Mouse (Mus musculus) heart, adult 2 months (tissue): ENCODE data around the gene Psmb11. TPM values are rescaled to one million over a fixed set of nuclear protein-coding genes. Genes with fewer than 3 reads are reported as not detected.

ENCODE experiments used
- DNase-seq, 2 experiments: peaks; one replicate each; pipeline ENCODE4 v3.0.0; 2021
- H3K27ac ChIP-seq: fragments of 200-600 bp; 2 replicates; pipeline ENCODE4 v1.8.1; 2022
- H3K27me3 ChIP-seq: fragments of 200-500 bp; 2 replicates; pipeline ENCODE4 v1.6.1; 2012; ENCODE audit warnings: mild to moderate bottlenecking, low read length, inconsistent platforms, mixed read lengths; ENCODE audit not compliant: control insufficient read depth, insufficient read depth
- H3K36me3 ChIP-seq: fragments of 200-500 bp; 2 replicates; pipeline ENCODE4 v1.6.1; 2012; ENCODE audit warnings: low read length, inconsistent platforms; ENCODE audit not compliant: control insufficient read depth, insufficient read depth
- H3K4me1 ChIP-seq: fragments of 200-500 bp; 2 replicates; pipeline ENCODE4 v1.6.1; 2011; ENCODE audit warnings: low read length; ENCODE audit not compliant: control insufficient read depth, insufficient read depth
- H3K4me3 ChIP-seq: fragments of 200-600 bp; 2 replicates; pipeline ENCODE4 v1.8.1; 2022
- H3K79me2 ChIP-seq: fragments of 200-500 bp; replicated peaks from 2 replicates; pipeline ENCODE4 v1.6.1; 2012; ENCODE audit warnings: mild to moderate bottlenecking, inconsistent platforms, low read length, moderate library complexity, mixed read lengths; ENCODE audit not compliant: control insufficient read depth, insufficient read depth
- H3K9ac ChIP-seq: fragments of 200-500 bp; 2 replicates; pipeline ENCODE4 v1.6.1; 2012; ENCODE audit warnings: low read depth, mild to moderate bottlenecking, control low read depth, inconsistent platforms, low read length, mixed read lengths
- CTCF ChIP-seq: fragments of 200-600 bp; IDR thresholded peaks from 2 replicates; pipeline ENCODE4 v1.8.1; 2022; ENCODE audit warnings: antibody characterized with exemption, mild to moderate bottlenecking, moderate library complexity
- EP300 ChIP-seq: fragments of 200-500 bp; IDR thresholded peaks from 2 replicates; pipeline ENCODE4 v1.6.1; 2011; ENCODE audit warnings: low read depth, low read length, control low read depth; ENCODE audit not compliant: insufficient read depth
- POLR2A ChIP-seq: fragments of 200-500 bp; IDR thresholded peaks from 2 replicates; pipeline ENCODE4 v1.6.1; 2011; ENCODE audit warnings: mild to moderate bottlenecking, low read depth, low read length, control low read depth; ENCODE audit not compliant: insufficient read depth
- WGBS: fragments of 180-500 bp; shearing (Covaris S2); methylation state at CpG from one replicate; pipeline ENCODE4 v1.1.7; 2018; 5-methylcytosine and 5-hydroxymethylcytosine counted together
- intact Hi-C: fragments of 180-260 bp; cut with DNase I; formaldehyde crosslinking; loops from one replicate; pipeline ENCODE4 v1.15.1; 2025
- polyA plus RNA-seq: library from polyadenylated mRNA; depleted of rRNA; stranded (reverse); fragments of >200 nt; gene quantifications from 2 replicates; pipeline ENCODE4 v1.2.3, GENCODE M21; 2012
- total RNA-seq, 2 experiments: library from RNA; stranded (reverse); gene quantifications; 2 replicates each; pipeline ENCODE4 v1.2.3; 2021

Gene Psmb11
- total and polyA plus RNA-seq, 3 experiments: not detected

- H3K4me1 ChIP-seq: peaks cover 1% of the 10 kb centered on the region
- H3K4me3 ChIP-seq: no peak overlapping the region
- H3K79me2 ChIP-seq: no peaks in the 10 kb centered on the region
- TF ChIP-seq EP300 (no peak), POLR2A (no peak), CTCF (no peak)
- intact Hi-C loops: no loop called here
- H3K9ac ChIP-seq: no peak overlapping the region
- DNase-seq: no peak
- no peaks in the 10 kb centered on the region for H3K27me3 ChIP-seq
- no peaks in the 10 kb centered on the region for H3K36me3 ChIP-seq
- 93% methylated on average over 9 of the region's 9 CpGs for WGBS
- no peak overlapping the region for H3K27ac ChIP-seq
Measured at GRCm38 (mm10) chr14:54582536-54582935, 38.7 kb upstream of the Psmb11 start.

DNA sequence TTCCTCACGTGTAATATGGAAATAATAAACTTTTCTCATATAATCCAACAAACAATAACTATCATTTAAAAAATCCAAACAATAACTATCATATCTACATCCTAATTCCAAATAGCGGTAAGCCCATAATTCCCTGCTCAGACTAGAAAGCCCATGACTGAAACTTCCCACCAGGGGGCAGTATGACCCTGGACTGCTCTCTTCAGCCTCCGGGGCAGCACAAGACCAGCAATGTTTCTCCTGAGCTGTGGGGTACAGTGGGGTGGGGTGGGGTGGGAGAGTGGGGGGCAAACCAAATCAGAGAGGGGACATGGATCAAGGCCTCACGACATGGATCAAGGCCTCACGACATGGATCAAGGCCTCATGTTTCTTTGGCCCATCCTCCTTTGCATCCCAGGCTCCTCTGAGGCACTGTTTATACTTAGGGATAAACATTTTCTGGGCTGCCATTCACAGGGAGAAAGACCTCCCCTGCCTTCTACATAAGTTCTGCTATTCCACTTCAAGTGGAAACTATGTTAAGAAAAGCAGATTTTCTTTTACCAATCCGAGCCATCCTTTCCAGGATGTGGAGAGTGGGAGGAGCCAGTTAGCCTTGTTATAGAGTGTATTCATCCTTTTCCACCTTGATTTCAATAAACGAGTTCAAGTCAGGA, 37.4 kb upstream of the Psmb11 start:
- Histone ChIP-seq H3K4me3 (no peak overlapping the region), H3K27ac (no peak overlapping the region), H3K4me1 (no peaks in the 10 kb centered on the region), H3K27me3 (no peaks in the 10 kb centered on the region), H3K79me2 (no peaks in the 10 kb centered on the region), H3K36me3 (no peaks in the 10 kb centered on the region), H3K9ac (no peak overlapping the region)
- WGBS: 36% methylated on average over 7 of the region's 7 CpGs
- TF ChIP-seq CTCF: peak; percentile 75
- no peak for TF ChIP-seq POLR2A
- intact Hi-C loops: loop anchor here (1.0 kb wide), 1 partner anchor 58 kb away; no protein-coding TSS in a partner anchor
- DNase-seq: peak; percentile 58 to 63

DNA sequence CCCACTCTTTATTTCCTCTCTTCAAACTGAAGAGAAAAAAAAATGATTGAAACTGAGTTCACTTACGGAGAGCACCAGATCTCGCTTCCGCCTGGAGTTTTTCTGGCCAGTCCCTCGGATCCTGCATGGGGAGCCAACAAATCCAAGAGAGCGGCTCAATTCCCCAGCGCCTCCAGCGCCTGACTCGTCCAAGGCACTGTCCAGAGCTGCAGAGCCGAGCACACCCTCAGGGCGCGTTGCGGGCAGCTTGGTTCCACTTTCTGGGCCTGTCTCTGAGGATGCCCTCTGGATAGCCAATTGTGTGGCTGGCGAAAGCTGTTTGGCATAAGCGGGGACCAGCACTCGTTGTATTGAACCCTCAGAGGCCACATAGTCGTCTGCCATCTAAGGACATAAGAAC, 30.2 kb upstream of the Psmb11 start:
- DNase-seq: no peak
- H3K27me3 ChIP-seq: no peaks in the 10 kb centered on the region
- no peak overlapping the region for H3K4me3 ChIP-seq
- 87% methylated on average over 16 of the region's 16 CpGs for WGBS
- no peak overlapping the region for H3K9ac ChIP-seq
- H3K79me2 ChIP-seq: no peaks in the 10 kb centered on the region
- H3K36me3 ChIP-seq: no peaks in the 10 kb centered on the region
- TF ChIP-seq EP300 (no peak), CTCF (no peak), POLR2A (no peak)
- peaks cover 3% of the 10 kb centered on the region for H3K4me1 ChIP-seq
- intact Hi-C loops: no loop called here
- H3K27ac ChIP-seq: no peak overlapping the region

DNA sequence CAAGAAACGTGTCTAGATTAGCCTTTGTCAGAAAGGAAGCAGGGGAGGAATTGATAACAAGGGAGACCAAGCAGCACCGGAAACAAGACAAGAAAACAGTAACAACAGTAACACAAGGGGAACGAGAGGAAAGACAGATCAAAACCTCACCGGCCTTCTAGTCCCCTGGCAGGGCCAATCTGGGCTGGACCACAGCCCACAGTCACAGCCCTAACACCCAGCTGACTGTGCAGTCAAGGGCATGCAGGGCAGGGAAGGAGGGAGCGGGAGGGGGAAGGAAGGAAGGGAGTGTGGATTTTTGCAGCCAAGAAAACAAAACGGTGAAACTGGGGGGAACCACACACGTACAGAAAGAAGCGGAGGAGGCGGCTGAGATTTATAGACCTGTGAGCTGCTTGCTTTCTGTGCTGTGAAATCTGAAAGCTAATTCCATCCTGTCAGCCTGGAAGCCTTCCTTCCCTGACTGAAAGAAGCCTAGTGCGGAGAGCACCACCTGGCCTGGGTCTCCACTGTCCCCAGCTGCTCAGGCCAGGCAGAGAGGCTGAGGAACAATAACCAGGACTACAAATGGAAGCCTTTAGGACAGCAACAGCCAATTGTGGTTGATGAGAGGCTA, 28.8 kb upstream of the Psmb11 start:
- intact Hi-C loops: no loop called here
- no peak overlapping the region; the same call in 1 of the 2 replicates for H3K4me3 ChIP-seq
- no peaks in the 10 kb centered on the region for H3K27me3 ChIP-seq
- peak overlapping the region; percentile 50 for H3K27ac ChIP-seq
- peak; percentile 59 to 72 for DNase-seq
- H3K4me1 ChIP-seq: peaks cover 3% of the 10 kb centered on the region
- H3K79me2 ChIP-seq: no peaks in the 10 kb centered on the region
- no peak for TF ChIP-seq CTCF
- TF ChIP-seq EP300: 0 out of 2 replicates have a peak, but pooled peaks have one; percentile 8
- 0 out of 2 replicates have a peak, but pooled peaks have one; percentile 29 for TF ChIP-seq POLR2A
- peak overlapping the region; percentile 21; the same call in 1 of the 2 replicates for H3K9ac ChIP-seq
- H3K36me3 ChIP-seq: no peaks in the 10 kb centered on the region
- WGBS: 11% methylated on average over 10 of the region's 10 CpGs

DNA sequence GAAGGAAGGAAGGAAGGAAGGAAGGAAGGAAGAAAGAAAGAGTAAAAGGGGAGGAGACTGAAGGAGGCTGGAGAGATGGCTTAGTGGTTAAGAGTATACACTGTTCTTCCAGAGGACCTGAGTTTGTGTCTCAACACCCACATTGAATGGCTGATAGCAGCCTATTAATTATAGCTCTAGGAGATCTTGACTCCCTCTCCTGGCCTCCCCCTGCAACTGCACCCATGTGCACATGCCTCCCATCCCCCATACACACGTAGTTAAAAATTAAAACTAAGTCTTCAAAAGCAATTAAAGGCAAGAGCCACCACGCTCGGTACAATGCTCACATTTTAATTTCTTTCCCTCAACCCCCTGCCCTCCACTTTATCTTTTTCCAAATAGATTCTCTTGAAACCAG, 27.2 kb upstream of the Psmb11 start:
- intact Hi-C loops: no loop called here
- WGBS: 95% methylated on average over 3 of the region's 3 CpGs

DNA sequence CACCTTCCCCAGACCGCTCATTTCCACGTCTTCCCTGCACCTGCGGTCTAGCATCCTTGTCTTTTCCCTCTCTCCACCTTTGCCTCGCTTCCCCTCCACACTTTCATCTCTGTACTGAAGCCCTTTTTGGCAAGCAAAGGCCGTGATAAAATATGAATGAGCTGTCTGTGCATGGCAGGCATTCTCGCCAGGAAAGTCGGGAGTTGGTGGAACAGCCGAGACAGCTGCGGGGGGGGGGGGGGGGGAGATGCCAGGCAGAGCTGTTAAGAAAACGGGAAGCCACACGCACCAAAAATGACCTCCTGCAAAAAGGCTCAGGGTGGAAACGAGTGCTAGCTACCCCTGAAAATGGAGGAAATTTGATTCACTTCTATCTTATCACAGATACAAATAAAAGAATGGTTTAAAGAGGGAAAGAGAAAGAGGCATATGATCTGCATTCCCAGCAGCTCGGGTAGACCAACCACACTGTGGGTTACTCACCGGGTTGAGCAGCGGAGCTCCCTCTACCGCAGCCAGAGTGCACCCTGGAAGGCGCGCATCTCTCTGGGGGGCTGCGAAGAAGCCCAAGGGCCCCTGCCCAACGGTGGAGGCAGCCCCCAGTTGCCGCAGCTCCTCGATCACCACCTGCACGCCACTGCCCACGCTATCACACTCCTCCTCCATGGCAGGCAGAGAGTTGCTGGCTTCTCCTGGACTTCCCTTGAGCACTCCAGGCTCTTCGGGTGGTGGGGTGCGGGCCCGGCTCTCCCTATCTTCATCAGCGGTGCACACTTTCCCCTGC, 26.4 kb upstream of the Psmb11 start:
- Histone ChIP-seq H3K27ac (no peak overlapping the region), H3K4me3 (no peak overlapping the region), H3K36me3 (no peaks in the 10 kb centered on the region), H3K79me2 (no peaks in the 10 kb centered on the region), H3K9ac (no peak overlapping the region; the same call in 1 of the 2 replicates), H3K27me3 (no peaks in the 10 kb centered on the region), H3K4me1 (peaks cover 3% of the 10 kb centered on the region)
- no peak for TF ChIP-seq CTCF
- DNase-seq: no peak
- 59% methylated on average over 28 of the region's 28 CpGs for WGBS
- intact Hi-C loops: no loop called here

More for the DNA sequence above, 27.2 kb upstream of the Psmb11 start:
- H3K9ac ChIP-seq: no peak overlapping the region
- H3K27ac ChIP-seq: no peak overlapping the region
- no peaks in the 10 kb centered on the region for H3K27me3 ChIP-seq
- no peaks in the 10 kb centered on the region for H3K79me2 ChIP-seq
- no peak for DNase-seq
- peaks cover 3% of the 10 kb centered on the region for H3K4me1 ChIP-seq
- H3K36me3 ChIP-seq: no peaks in the 10 kb centered on the region
- TF ChIP-seq POLR2A (no peak), CTCF (peak; percentile 41)
- no peak overlapping the region for H3K4me3 ChIP-seq
